Mouse (Mus musculus): Measurements from ENCODE around the gene Olfr1216. TPM values are rescaled to one million over a fixed set of nuclear protein-coding genes. Genes with fewer than 3 reads are reported as not detected.

Olfr1216 gene
- total and polyA plus RNA-seq, 3 experiments, result not detected

DNA sequence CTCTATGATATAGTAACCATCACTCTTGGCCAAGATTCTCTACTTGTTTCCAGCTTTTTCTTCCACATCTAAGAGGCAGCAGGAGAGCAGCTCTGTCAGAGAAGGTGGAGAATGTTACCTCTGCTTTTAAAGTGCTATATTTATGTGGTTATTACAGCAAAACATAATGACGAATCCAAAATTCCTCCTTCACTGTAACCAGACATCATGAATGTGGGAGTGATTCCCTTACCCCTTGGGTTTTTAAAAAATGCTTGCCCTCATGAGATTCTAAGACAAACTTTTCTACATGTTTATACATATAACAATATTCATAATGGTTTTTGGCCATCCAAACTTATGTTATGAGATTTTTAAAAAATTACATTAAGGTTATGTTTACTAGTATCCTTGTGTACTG, 25.6 kb downstream of the Olfr1216 start, which contains the start of gene Olfr1214:
Gene Olfr1214 (minus strand): TSS at position 101 of the 400 bp plus-strand sequence.
- DNase-seq (ENCODE audit: extremely low read depth), result no peak
- no peaks in the 10 kb centered on the region for H3K36me3 ChIP-seq (replicated peaks in 1 of 2; ENCODE audit: control insufficient read depth in 1 of 2, insufficient read depth in 1 of 2, low read length in 1 of 2)
- TF ChIP-seq POLR2A (IDR thresholded peaks at IDR 0.05; ENCODE audit: low read depth, low read length), result no peak
- TF ChIP-seq SIN3A (IDR thresholded peaks at IDR 0.05; ENCODE audit: low read length), result no peak
- no peak for TF ChIP-seq MYC (IDR thresholded peaks at IDR 0.05; ENCODE audit: low read depth, low read length)
- dilution Hi-C loops (cut with MboI; ENCODE audit: extremely low pct_ligation_motif_present, extremely low pct_unique_long_range_greater_than_20kb, low sequenced_read_pairs), result no loop called here
- H3K4me3 ChIP-seq (replicated peaks in 1 of 3; ENCODE audit: low read depth in 2 of 3, low read length in 2 of 3, poor library complexity in 1 of 3), result no peak within 1 kb of the TSS
- H3K79me2 ChIP-seq (replicated peaks; ENCODE audit: control insufficient read depth, extremely low read depth, insufficient read depth, poor library complexity, severe bottlenecking), result no peaks in the 10 kb centered on the region
- H3K4me2 ChIP-seq (ENCODE audit: insufficient read depth, low read depth, poor library complexity, severe bottlenecking), result no peak within 1 kb of the TSS
- no peaks in the 10 kb centered on the region for H3K27me3 ChIP-seq (replicated peaks)
- no peak within 1 kb of the TSS for H3K9ac ChIP-seq (ENCODE audit: insufficient read depth, low read depth)
- in situ Hi-C loops (cut with MboI; ENCODE audit: low pct_ligation_motif_present, low pct_unique_long_range_greater_than_20kb, low sequenced_read_pairs), result no loop called here
- H3K27ac ChIP-seq (ENCODE audit: insufficient read depth, low read depth), result no peak within 1 kb of the TSS
- H3K9me3 ChIP-seq (replicated peaks; ENCODE audit: low read length), result peaks cover 10% of the 10 kb centered on the region
- H3K4me1 ChIP-seq (ENCODE audit: control insufficient read depth in 1 of 2, insufficient read depth in 2 of 2), result no peaks in the 10 kb centered on the region

GRCm38 (mm10) chr2:88980181-88980580, 38.0 kb downstream of the Olfr1216 start, which contains the start of gene Gm13762:
Gene Gm13762, minus strand, starts transcription at chr2:88980281.
- no peak within 1 kb of the TSS for H3K9ac ChIP-seq (ENCODE audit: insufficient read depth, low read depth)
- no peaks in the 10 kb centered on the region for H3K79me2 ChIP-seq (replicated peaks; ENCODE audit: control insufficient read depth, extremely low read depth, insufficient read depth, poor library complexity, severe bottlenecking)
- TF ChIP-seq MAX (IDR thresholded peaks at IDR 0.05; ENCODE audit: low read length), result no peak
- TF ChIP-seq KAT2A (IDR thresholded peaks at IDR 0.05; ENCODE audit: insufficient replicate concordance, low read length), result no peak
- TF ChIP-seq MEF2A (IDR thresholded peaks at IDR 0.05; ENCODE audit: borderline replicate concordance, low read depth, low read length), result no peak
- TF ChIP-seq SMC3 (IDR thresholded peaks at IDR 0.05; ENCODE audit: low read depth, low read length), result no peak
- TF ChIP-seq TCF12 (IDR thresholded peaks at IDR 0.05; ENCODE audit: low read depth, low read length), result no peak
- TF ChIP-seq MAZ (IDR thresholded peaks at IDR 0.05; ENCODE audit: low read depth, low read length), result no peak
- TF ChIP-seq PAX5 (IDR thresholded peaks at IDR 0.05; ENCODE audit: low read length), result no peak
- TF ChIP-seq JUND (conservative IDR thresholded peaks at IDR 0.05; ENCODE audit: low read depth, low read length), result no peak
- TF ChIP-seq POLR2AphosphoS2 (IDR thresholded peaks at IDR 0.05; ENCODE audit: low read depth, low read length), result no peak
- no peak for TF ChIP-seq ZMIZ1 (IDR thresholded peaks at IDR 0.05; ENCODE audit: low read depth, low read length)
- no peak for TF ChIP-seq RCOR1 (conservative IDR thresholded peaks at IDR 0.05; ENCODE audit: low read depth, low read length)
- TF ChIP-seq EP300 (IDR thresholded peaks at IDR 0.05; ENCODE audit: low read length), result no peak
- TF ChIP-seq ZC3H11A (IDR thresholded peaks at IDR 0.05; ENCODE audit: low read depth, low read length), result no peak
- TF ChIP-seq ZNF384 (IDR thresholded peaks at IDR 0.05; ENCODE audit: low read depth, low read length), result no peak
- no peak for TF ChIP-seq CHD1 (IDR thresholded peaks at IDR 0.05; ENCODE audit: low read depth, low read length)
- no peak for TF ChIP-seq MYC (IDR thresholded peaks at IDR 0.05; ENCODE audit: low read depth, low read length)
- no peak for TF ChIP-seq TBP (conservative IDR thresholded peaks at IDR 0.05; ENCODE audit: low read depth, low read length)
- no peak for TF ChIP-seq CHD2 (IDR thresholded peaks at IDR 0.05; ENCODE audit: low read length)
- no peak for TF ChIP-seq USF2 (conservative IDR thresholded peaks at IDR 0.05; ENCODE audit: low read depth, low read length)
- H3K4me1 ChIP-seq (ENCODE audit: control insufficient read depth in 1 of 2, insufficient read depth in 2 of 2), result no peaks in the 10 kb centered on the region
- H3K27ac ChIP-seq (ENCODE audit: insufficient read depth, low read depth), result no peak within 1 kb of the TSS
- no peaks in the 10 kb centered on the region for H3K36me3 ChIP-seq (replicated peaks in 1 of 2; ENCODE audit: control insufficient read depth in 1 of 2, insufficient read depth in 1 of 2, low read length in 1 of 2)
- no peak within 1 kb of the TSS for H3K4me3 ChIP-seq (replicated peaks in 1 of 3; ENCODE audit: low read depth in 2 of 3, low read length in 2 of 3, poor library complexity in 1 of 3)
- in situ Hi-C loops (cut with MboI; ENCODE audit: low pct_ligation_motif_present, low pct_unique_long_range_greater_than_20kb, low sequenced_read_pairs) (no loop called here), dilution Hi-C loops (cut with MboI; ENCODE audit: extremely low pct_ligation_motif_present, extremely low pct_unique_long_range_greater_than_20kb, low sequenced_read_pairs) (no loop called here)
- H3K27me3 ChIP-seq (replicated peaks), result no peaks in the 10 kb centered on the region
- peaks cover 7% of the 10 kb centered on the region for H3K9me3 ChIP-seq (replicated peaks; ENCODE audit: low read length)
- DNase-seq (ENCODE audit: extremely low read depth), result no peak
- no peak within 1 kb of the TSS for H3K4me2 ChIP-seq (ENCODE audit: insufficient read depth, low read depth, poor library complexity, severe bottlenecking)

Other genes starting within 250 kb of the Olfr1216 start
Only the 20 nearest of the 24 such genes appear.
- not detected in 2 replicates for gene Olfr1205, start 188.6 kb downstream of the Olfr1216 start, total RNA-seq (2012; rRNA removed)
- gene Olfr1205, start 188.6 kb downstream of the Olfr1216 start, total RNA-seq (2014; rRNA removed), result not detected in 2 replicates
- gene Olfr1205, start 188.6 kb downstream of the Olfr1216 start, polyA plus RNA-seq (2012; ENCODE audit: insufficient read length, low read depth), result not detected in 2 replicates
- gene Olfr1204, start 169.0 kb downstream of the Olfr1216 start, total RNA-seq (2012; rRNA removed), result not detected in 2 replicates
- not detected in 2 replicates for gene Olfr1204, start 169.0 kb downstream of the Olfr1216 start, total RNA-seq (2014; rRNA removed)
- not detected in 2 replicates for gene Olfr1204, start 169.0 kb downstream of the Olfr1216 start, polyA plus RNA-seq (2012; ENCODE audit: insufficient read length, low read depth)
- gene Olfr1206, start 155.1 kb downstream of the Olfr1216 start, total RNA-seq (2012; rRNA removed), result not detected in 2 replicates
- gene Olfr1206, start 155.1 kb downstream of the Olfr1216 start, total RNA-seq (2014; rRNA removed), result not detected in 2 replicates
- not detected in 2 replicates for gene Olfr1206, start 155.1 kb downstream of the Olfr1216 start, polyA plus RNA-seq (2012; ENCODE audit: insufficient read length, low read depth)
- gene Olfr1208, start 116.0 kb downstream of the Olfr1216 start, total RNA-seq (2012; rRNA removed), result not detected in 2 replicates
- gene Olfr1208, start 116.0 kb downstream of the Olfr1216 start, total RNA-seq (2014; rRNA removed), result not detected in 2 replicates
- not detected in 2 replicates for gene Olfr1208, start 116.0 kb downstream of the Olfr1216 start, polyA plus RNA-seq (2012; ENCODE audit: insufficient read length, low read depth)
- not detected in 2 replicates for gene Olfr1209, start 103.2 kb downstream of the Olfr1216 start, total RNA-seq (2012; rRNA removed)
- not detected in 2 replicates for gene Olfr1209, start 103.2 kb downstream of the Olfr1216 start, total RNA-seq (2014; rRNA removed)
- gene Olfr1209, start 103.2 kb downstream of the Olfr1216 start, polyA plus RNA-seq (2012; ENCODE audit: insufficient read length, low read depth), result not detected in 2 replicates
- gene Olfr1211, start 80.2 kb downstream of the Olfr1216 start, total RNA-seq (2012; rRNA removed), result not detected in 2 replicates
- not detected in 2 replicates for gene Olfr1211, start 80.2 kb downstream of the Olfr1216 start, total RNA-seq (2014; rRNA removed)
- gene Olfr1211, start 80.2 kb downstream of the Olfr1216 start, polyA plus RNA-seq (2012; ENCODE audit: insufficient read length, low read depth), result not detected in 2 replicates
- not detected in 2 replicates for gene Olfr1212, start 64.4 kb downstream of the Olfr1216 start, total RNA-seq (2012; rRNA removed)
- gene Olfr1212, start 64.4 kb downstream of the Olfr1216 start, total RNA-seq (2014; rRNA removed), result not detected in 2 replicates
- not detected in 2 replicates for gene Olfr1212, start 64.4 kb downstream of the Olfr1216 start, polyA plus RNA-seq (2012; ENCODE audit: insufficient read length, low read depth)
- gene Gm13762, start 38.1 kb downstream of the Olfr1216 start, total RNA-seq (2012; rRNA removed), result not detected in 2 replicates
- not detected in 2 replicates for gene Gm13762, start 38.1 kb downstream of the Olfr1216 start, total RNA-seq (2014; rRNA removed)
- gene Gm13762, start 38.1 kb downstream of the Olfr1216 start, polyA plus RNA-seq (2012; ENCODE audit: insufficient read length, low read depth), result not detected in 2 replicates
- not detected in 2 replicates for gene Olfr1214, start 25.7 kb downstream of the Olfr1216 start, total RNA-seq (2012; rRNA removed)
- not detected in 2 replicates for gene Olfr1214, start 25.7 kb downstream of the Olfr1216 start, total RNA-seq (2014; rRNA removed)
- gene Olfr1214, start 25.7 kb downstream of the Olfr1216 start, polyA plus RNA-seq (2012; ENCODE audit: insufficient read length, low read depth), result not detected in 2 replicates
- not detected in 2 replicates for gene Olfr1215, start 11.4 kb downstream of the Olfr1216 start, total RNA-seq (2012; rRNA removed)
- gene Olfr1215, start 11.4 kb downstream of the Olfr1216 start, total RNA-seq (2014; rRNA removed), result not detected in 2 replicates
- gene Olfr1215, start 11.4 kb downstream of the Olfr1216 start, polyA plus RNA-seq (2012; ENCODE audit: insufficient read length, low read depth), result not detected in 2 replicates
- not detected in 2 replicates for gene Olfr1217, start 13.7 kb upstream of the Olfr1216 start, total RNA-seq (2012; rRNA removed)
- not detected in 2 replicates for gene Olfr1217, start 13.7 kb upstream of the Olfr1216 start, total RNA-seq (2014; rRNA removed)
- gene Olfr1217, start 13.7 kb upstream of the Olfr1216 start, polyA plus RNA-seq (2012; ENCODE audit: insufficient read length, low read depth), result not detected in 2 replicates
- gene Olfr1218, start 42.8 kb upstream of the Olfr1216 start, total RNA-seq (2012; rRNA removed), result not detected in 2 replicates
- gene Olfr1218, start 42.8 kb upstream of the Olfr1216 start, total RNA-seq (2014; rRNA removed), result not detected in 2 replicates
- not detected in 2 replicates for gene Olfr1218, start 42.8 kb upstream of the Olfr1216 start, polyA plus RNA-seq (2012; ENCODE audit: insufficient read length, low read depth)
- gene Olfr1219, start 65.2 kb upstream of the Olfr1216 start, total RNA-seq (2012; rRNA removed), result not detected in 2 replicates
- gene Olfr1219, start 65.2 kb upstream of the Olfr1216 start, total RNA-seq (2014; rRNA removed), result not detected in 2 replicates
- not detected in 2 replicates for gene Olfr1219, start 65.2 kb upstream of the Olfr1216 start, polyA plus RNA-seq (2012; ENCODE audit: insufficient read length, low read depth)
- gene Olfr1220, start 88.5 kb upstream of the Olfr1216 start, total RNA-seq (2012; rRNA removed), result not detected in 2 replicates
- not detected in 2 replicates for gene Olfr1220, start 88.5 kb upstream of the Olfr1216 start, total RNA-seq (2014; rRNA removed)
- gene Olfr1220, start 88.5 kb upstream of the Olfr1216 start, polyA plus RNA-seq (2012; ENCODE audit: insufficient read length, low read depth), result not detected in 2 replicates
- gene Olfr1221, start 98.9 kb upstream of the Olfr1216 start, total RNA-seq (2012; rRNA removed), result not detected in 2 replicates
- not detected in 2 replicates for gene Olfr1221, start 98.9 kb upstream of the Olfr1216 start, total RNA-seq (2014; rRNA removed)
- not detected in 2 replicates for gene Olfr1221, start 98.9 kb upstream of the Olfr1216 start, polyA plus RNA-seq (2012; ENCODE audit: insufficient read length, low read depth)
- not detected in 2 replicates for gene Olfr1222, start 114.7 kb upstream of the Olfr1216 start, total RNA-seq (2012; rRNA removed)
- gene Olfr1222, start 114.7 kb upstream of the Olfr1216 start, total RNA-seq (2014; rRNA removed), result not detected in 2 replicates
- not detected in 2 replicates for gene Olfr1222, start 114.7 kb upstream of the Olfr1216 start, polyA plus RNA-seq (2012; ENCODE audit: insufficient read length, low read depth)
- gene Olfr1223, start 133.2 kb upstream of the Olfr1216 start, total RNA-seq (2012; rRNA removed), result not detected in 2 replicates
- gene Olfr1223, start 133.2 kb upstream of the Olfr1216 start, total RNA-seq (2014; rRNA removed), result not detected in 2 replicates
- not detected in 2 replicates for gene Olfr1223, start 133.2 kb upstream of the Olfr1216 start, polyA plus RNA-seq (2012; ENCODE audit: insufficient read length, low read depth)
- not detected in 2 replicates for gene Olfr1224-ps1, start 145.8 kb upstream of the Olfr1216 start, total RNA-seq (2012; rRNA removed)
- gene Olfr1224-ps1, start 145.8 kb upstream of the Olfr1216 start, total RNA-seq (2014; rRNA removed), result not detected in 2 replicates
- not detected in 2 replicates for gene Olfr1224-ps1, start 145.8 kb upstream of the Olfr1216 start, polyA plus RNA-seq (2012; ENCODE audit: insufficient read length, low read depth)
- gene Olfr1225, start 156.3 kb upstream of the Olfr1216 start, total RNA-seq (2012; rRNA removed), result not detected in 2 replicates
- gene Olfr1225, start 156.3 kb upstream of the Olfr1216 start, total RNA-seq (2014; rRNA removed), result not detected in 2 replicates
- gene Olfr1225, start 156.3 kb upstream of the Olfr1216 start, polyA plus RNA-seq (2012; ENCODE audit: insufficient read length, low read depth), result not detected in 2 replicates
- not detected in 2 replicates for gene Olfr1226, start 181.7 kb upstream of the Olfr1216 start, total RNA-seq (2012; rRNA removed)
- gene Olfr1226, start 181.7 kb upstream of the Olfr1216 start, total RNA-seq (2014; rRNA removed), result not detected in 2 replicates
- gene Olfr1226, start 181.7 kb upstream of the Olfr1216 start, polyA plus RNA-seq (2012; ENCODE audit: insufficient read length, low read depth), result not detected in 2 replicates